Mouse (Mus musculus) spleen, postnatal 4 days (tissue): ENCODE results near the gene Btbd1.
"Not testable (repeated sequence)": the region's sequence is repeated elsewhere in the genome, so short reads cannot be mapped to it uniquely, and the experiment has no call there.

Experiments used
- DNase-seq, 2 experiments: peaks; one replicate each; pipeline ENCODE4 v3.0.0; 2022; ENCODE audit warnings: low spot score in 2 of 2

The Btbd1 gene

DNA sequence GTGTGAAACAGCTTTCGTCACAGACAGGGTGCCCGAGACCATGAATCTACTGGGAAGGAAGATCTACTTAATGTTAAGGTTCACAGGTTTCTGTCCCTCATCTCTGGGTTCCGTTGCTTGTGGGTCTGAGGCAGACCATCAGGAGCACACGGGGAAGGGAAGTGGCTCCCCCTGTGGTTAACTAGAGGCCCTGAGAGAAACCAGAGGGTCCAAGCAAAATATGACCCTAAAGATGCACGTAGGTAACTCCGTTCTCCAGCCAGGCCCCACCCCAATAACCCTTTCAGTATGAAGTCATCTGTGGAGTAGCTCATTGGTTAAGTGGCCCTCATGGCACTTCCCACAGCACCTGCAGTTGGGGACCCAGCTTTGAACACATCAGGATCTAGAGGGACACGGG lies 20.4 kb upstream of the Btbd1 start:
- DNase-seq = no peak

DNA sequence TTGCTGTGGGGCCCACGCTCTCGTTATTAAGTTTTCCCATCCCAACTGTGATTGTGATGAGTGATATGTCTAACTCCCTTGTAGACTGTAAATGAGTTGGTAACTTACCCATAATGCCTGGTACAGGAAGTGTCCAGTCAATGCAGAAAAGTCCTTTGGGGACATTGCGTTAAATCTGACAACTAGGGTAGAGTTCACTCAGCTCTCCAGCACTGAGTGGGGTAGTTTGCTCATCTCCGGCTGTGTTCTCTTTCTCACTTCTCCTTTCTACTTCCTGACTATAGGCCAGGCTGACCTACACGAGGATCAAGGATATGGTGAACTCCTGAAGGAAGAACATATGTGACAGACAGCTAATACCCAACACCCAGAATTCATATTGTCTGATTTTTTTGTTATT lies 20.0 kb upstream of the Btbd1 start:
- no peak for DNase-seq

DNA sequence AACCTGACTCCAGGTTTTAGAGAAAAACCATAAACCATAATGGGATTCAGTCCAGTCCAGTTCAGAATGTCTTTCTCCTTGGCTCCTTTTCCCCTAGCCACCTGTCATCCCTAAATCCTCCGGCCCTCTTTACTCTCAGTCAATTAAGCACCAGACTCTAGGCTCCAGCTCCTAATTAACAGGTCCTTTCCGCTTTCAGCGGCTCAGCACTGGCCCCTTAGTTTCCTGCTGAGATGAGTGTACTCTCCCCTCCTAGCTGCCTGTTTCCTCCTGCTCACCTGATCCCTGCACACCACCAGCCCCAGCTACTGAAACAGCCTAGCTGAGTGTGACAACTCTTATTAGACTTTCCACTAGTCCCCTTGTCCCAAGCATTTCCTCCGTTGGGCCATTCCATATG lies 18.5 kb upstream of the Btbd1 start:
- DNase-seq = peak in 1 of 2 experiments; percentile 58

DNA sequence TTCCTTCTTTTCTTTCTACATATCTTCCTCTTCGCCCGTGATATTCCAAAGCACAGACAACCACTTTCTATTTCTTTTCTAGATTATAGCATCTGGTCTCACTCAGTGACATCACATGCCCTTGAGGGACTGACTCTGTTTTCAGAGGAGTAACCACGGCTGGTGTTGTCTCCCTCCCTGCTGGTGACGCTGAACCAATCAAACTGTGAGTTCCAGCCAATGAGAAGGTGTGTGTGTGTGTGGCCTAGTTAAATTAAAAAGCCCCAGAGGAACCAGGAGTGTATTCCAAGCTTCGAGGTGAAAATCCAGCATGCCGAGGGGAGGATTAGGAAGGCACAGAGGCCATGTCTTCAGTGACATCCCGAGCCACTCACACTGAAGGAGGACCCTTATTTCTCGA lies 17.8 kb upstream of the Btbd1 start:
- no peak for DNase-seq

DNA sequence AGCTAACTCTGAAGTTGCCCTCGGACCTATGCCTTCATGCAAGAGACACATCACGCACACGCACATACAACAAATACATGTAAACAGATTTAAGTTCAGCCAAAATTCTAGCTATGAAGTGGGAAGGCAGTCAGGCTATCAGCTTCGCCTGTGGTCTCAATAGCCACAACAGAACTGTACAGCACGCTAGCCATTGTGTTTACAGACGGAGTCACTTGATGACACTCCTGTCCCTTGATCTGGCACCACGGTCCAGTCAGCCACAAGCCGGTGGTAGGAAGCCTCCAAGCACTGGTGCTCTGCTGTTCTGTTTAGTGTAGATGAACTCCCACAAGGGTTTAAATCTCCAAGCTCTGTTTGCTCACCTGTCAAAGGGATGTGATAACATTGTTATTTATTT lies 16.8 kb upstream of the Btbd1 start:
- no peak for DNase-seq

DNA sequence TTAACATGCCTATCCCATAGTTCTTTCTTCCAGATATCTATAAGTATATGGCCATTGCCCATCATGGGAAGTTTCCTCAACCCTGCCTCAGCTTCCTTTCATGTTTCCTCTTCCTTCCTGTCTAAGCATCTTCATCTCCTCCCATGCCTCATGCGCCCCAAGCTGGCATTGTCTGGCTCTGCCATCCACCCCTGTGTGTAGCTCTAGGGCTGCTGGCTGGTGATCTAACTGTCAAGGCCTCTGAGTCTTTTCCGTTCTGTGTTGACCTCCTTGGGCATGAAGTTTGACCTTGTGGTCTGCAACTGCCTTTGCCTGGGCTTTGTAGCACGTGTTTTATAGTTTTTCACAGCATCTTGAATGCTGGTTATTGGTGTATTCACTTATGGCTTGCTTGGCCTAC lies 16.1 kb upstream of the Btbd1 start:
- peak in 1 of 2 experiments; percentile 51 for DNase-seq

DNA sequence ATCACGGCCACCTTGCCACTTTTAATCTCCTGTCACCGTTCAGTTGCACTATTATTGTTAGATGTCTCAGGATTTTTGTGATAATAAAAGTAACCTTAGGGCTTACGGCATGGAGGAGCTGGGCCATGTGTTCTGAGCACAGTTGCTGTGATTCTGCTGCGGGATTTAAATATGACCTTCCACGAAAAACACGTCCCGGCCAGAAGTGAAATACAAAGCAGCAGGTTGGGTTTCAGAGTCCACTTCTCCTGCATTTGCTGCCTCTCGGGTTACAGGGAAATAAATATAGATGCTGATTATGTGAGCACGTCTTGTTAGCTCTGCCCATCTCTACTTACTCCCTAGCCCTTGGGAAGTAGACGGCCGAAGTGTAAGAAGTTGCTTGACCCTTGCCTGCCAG lies 15.6 kb upstream of the Btbd1 start:
- DNase-seq = no peak

DNA sequence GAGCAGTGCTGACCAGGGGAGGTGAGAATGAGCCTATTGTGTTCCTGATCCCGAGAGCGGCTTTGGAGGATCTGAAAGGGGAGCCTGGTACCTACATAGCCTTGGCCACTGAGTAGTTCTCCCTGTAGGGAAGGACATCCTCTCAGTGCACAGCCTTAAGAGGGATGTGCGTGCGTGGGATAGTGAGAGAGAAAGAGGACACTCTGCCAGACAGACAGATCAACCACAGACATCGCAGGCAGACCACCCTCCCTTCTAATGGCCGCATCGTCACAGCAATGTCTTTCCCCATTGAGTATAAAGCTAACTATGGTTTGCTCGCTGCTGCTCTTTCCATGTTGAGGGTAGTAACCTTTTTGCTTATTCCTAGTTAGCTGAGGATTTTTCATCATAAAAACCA lies 14.7 kb upstream of the Btbd1 start:
- peak in 1 of 2 experiments; percentile 52 for DNase-seq

DNA sequence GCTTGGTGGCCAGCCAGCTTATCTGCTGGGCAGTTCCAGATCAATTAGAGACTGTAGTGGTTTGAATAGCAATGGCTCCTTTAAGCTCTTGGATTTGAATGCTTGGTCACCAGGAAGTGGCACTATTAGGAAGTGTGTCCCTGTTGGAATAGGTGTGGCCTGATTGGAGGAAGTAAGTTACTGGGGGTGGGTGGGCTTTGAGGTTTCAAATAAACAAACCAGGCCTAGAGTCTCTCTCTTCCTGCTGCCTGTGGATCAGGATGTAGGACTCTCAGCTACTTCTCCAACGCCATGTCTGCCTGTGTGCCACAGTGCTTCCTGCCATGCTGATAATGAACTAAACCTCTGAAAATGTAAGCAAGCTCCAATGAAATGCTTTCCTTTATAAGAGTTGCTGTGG lies 13.8 kb upstream of the Btbd1 start:
- no peak for DNase-seq

DNA sequence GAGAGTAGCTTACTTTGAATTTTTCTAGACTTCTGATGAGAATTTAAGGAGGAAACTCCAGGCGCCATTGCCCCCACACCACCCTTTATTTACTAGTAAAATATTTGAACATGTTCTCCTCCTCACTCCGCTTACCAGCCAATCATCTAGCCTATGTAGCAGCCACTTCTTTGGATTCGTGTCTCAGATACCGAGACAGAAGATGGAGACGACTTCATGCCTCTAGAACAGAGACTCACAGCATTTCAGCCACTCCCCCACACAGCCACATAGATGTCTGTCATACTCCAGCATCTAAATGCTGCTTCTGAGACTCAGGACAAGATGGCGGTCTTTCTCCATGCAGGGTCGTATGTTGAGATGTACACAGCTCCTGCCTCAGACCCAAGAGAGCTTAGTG lies 12.9 kb upstream of the Btbd1 start:
- DNase-seq = no peak

DNA sequence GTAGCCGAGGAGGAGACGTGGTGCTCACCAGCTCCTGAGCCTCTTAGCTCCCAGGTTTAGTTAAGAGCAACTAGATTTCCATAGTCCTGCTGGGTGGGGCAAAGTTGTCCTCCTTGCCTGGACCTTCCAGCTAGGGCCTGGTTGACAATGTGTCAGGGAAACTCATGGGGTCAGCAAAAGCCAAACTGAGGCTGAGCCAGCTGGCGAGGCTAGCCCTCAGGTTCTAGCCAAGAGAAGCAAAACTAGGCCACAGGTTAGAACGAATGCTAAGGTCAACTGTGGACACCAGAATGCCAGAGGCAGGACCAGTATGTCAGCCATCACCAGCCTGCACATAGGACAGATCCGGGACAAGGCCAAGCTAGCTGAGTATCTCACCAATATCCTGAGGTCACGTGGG lies 12.2 kb upstream of the Btbd1 start:
- DNase-seq = no peak

DNA sequence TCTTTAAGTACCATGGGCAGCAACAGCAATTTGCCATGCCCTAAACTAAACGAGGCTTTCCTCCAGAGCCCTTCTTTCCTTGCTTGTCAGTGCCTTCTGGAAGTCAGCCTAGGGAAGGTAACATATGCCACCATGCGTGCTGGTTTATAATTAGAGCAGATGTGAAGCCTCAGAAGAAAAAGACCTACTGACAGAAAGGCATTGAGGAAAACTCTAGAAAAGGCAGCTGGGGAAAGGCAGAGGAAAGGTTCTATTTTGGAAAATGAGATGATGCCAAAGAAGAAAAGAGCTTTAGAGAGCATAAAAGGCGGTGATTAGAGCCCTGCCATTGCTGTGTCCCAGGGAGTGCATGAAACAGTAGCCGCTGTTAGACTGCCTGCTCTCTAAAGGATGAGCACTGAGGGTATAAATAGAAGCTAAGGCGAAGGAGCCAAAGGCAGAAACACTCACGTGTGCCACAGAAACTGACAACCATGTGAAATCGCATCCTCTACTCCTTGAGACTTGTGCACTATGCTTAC lies 11.5 kb upstream of the Btbd1 start:
- no peak for DNase-seq

DNA sequence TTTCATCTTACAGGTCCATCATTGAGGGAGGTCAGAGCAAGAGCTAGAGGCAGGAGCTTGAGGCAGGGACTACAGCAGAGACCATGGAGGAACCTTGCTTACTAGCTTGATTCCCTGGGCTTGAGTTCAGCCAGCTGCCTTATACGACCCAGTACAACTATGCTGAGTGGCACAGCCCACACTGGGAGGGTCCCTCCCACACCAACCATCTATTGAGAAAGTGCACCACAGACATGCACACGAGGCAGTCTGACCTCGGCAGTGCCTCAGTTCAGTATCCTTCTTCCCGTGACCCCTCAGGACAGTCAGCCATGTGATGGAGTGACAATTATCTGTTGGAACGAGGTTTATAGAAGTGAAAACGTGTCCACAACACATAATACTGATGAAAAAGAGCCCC lies 10.5 kb upstream of the Btbd1 start:
- no peak for DNase-seq

DNA sequence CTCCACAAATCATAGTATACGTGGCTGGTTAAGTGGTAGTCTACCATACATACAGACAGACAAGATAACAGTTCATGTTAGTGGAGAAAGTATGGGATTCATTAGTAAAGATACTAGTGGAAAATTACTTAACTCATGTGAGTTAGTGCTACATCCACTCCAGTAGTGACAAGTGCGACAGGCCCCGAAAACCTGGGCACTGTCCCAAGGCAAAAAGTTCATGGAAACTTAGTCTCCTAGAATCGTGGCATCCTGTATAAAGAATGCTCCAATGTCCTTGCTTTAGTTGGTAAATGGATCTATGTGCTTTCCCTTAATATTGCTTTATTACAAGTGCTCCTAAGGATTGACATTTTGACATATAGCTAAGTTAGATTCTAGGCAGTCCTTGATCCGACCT lies 8.5 kb upstream of the Btbd1 start:
- not testable (repeated sequence) for DNase-seq

DNA sequence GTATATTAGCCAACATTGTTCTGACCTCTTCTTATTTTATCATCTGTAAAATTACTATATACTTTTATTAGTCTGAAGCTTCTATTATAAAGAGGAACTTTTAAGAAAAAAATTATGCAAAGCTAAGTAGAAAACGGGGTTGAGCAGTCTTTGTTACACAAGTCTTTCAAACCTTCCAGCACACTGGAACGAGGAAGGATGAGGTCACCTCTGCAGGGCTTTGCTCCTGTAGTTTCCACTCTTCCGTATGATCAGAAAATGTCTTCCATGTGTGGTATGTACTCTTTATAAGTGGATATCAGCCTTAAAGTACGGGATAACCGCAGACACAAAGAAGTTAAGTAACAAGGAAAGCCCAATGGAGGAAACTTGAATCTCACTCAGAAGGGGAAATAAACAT lies 6.2 kb upstream of the Btbd1 start:
- no peak for DNase-seq

DNA sequence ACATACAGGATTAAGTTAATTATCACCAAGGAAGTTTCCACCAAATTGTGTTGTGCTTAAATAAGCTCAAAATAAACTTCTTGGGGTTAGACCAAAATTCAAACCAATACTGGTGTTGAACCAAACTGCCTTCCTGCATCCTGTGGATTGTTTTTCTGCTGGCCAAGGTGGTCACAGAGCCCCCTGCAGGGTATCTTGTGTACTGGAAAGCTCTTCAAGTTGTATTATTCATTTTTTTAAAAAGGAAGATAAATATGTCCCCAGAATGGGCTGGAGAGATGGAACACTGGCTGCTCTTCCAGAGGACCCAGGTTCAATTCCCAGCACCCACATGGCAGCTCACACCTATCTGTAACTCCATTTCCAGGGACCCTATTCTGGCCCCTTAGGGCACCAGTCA lies 5.6 kb upstream of the Btbd1 start:
- no peak for DNase-seq

DNA sequence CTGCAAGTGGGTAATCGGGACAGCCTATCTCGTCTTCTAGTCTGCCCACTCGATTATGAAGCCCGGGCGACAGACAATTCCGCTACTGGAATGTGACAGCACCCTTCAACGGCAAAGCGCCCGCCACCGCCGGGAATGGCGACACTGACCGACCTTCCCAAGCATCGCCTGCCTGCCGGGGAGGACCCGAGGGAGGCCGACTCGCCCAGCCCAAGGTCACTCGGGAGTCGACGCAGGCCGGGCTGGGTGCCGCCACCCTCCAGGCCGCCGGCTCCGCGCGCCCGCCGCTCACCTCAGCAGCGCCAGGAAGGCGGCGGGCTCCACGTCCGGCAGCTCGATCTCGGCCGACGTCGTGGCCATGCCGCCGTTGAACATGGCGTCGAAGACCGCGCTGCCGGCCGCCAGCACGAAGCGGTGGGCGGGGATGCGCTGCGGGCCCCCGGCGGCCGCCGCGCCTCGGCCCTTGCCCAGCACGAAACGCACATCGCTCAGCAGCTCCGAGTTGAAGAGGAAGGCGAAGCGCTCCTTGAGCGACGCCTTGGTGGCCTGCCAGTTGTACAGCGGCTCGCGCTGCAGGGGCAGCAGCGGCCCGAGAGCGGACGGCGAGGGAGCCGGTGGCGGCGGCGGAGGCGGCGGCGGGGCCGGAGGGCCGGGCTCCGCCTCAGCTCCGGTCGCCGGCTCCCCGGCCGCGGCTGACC lies 401 bp downstream of the Btbd1 start:
- peak; percentile 58 to 83 for DNase-seq

DNA sequence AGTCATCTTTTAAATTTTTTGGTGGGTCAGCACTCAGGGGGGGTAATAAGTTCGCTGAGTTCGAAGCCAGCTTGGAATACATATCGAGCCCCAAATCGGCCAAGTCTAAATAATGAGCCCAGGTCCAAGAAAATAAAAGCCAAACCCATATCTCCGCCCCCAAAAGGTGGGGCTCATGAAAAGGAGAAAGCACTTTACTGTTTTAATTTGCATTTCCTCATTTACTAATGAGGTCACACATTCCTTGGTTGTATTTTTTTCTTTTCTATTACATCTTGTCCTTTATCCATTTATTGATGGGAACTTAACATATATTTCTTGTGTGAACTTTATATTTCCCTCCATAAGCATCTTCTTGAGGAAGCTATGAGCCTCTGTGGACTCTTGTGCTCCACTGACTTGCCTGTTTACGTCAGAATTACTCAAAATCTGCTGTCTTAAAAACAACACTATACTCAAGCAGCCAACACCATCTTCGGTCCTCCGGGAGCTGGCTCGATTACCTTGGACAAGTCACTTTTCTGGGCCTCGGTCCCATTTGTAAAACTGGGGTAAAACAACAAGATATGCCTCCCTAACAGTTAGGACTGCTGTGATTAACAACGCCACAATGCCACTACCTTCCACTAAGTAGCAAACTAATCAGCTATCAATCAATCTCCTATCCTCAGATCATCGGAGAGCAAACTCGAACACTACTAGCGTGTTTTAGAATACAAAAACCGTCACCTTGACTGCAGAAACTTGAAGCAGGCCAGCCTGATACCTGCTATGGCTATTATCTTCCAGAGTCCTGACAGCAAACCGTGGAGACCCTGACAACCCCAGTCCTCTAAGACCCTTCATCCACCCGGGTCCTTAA lies 1.2 kb downstream of the Btbd1 start:
- no peak for DNase-seq

DNA sequence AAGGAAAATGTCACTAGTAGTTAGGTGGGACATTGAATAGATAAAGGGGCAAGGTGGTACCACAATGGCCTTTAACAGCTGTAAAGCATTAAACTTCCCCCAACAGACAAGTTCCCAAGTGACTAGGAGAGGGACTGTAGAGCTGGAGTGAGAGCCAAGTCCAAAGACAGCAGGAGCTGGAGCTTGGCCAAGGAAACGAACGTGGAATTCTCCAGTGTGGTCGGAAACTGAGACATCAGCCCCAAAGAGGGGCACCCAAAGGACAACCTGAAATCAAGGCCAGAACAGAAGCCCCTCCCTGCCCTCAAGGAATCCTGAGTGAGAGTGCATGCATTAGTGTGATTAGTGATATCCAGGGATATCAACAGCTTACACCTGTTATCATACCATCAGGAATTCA lies 3.9 kb downstream of the Btbd1 start:
- DNase-seq = no peak

DNA sequence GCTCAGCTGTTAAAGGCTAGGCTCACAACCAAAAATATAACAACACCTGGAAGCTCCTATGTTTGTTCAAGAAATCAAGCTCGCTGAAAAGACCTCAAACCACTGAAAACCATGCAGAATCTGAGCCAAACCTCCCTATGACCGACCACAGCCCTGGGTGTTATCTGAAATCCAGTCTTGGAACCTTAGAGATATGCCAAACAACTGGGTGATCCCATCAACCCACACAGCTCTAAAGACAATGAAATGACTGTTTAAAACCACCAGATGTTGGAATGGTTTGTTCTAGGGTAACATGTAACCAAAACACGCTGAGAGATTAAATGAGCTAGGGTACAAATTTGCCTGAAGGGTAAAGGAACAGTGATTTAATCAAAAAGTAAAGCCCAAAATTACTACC lies 4.3 kb downstream of the Btbd1 start:
- no peak for DNase-seq

DNA sequence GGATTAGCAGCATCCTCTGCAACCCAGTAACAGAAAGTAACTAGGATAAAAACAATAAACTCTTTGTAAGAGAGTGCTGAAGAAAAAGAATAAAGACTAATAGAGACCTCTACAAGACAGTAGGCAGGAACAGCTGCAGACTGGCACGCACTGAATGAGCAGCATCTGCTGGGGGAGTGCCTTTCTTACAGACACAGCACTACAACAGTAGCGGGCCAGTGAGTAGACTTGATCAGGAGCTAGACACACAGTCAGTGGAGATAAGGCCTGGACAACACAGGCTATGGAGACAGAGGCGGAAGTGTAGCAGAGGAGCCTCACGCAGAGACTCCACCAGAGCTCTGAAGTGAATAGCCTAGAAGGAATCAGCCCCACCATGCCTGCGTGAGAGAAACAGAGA lies 23.2 kb downstream of the Btbd1 start:
- DNase-seq = no peak

DNA sequence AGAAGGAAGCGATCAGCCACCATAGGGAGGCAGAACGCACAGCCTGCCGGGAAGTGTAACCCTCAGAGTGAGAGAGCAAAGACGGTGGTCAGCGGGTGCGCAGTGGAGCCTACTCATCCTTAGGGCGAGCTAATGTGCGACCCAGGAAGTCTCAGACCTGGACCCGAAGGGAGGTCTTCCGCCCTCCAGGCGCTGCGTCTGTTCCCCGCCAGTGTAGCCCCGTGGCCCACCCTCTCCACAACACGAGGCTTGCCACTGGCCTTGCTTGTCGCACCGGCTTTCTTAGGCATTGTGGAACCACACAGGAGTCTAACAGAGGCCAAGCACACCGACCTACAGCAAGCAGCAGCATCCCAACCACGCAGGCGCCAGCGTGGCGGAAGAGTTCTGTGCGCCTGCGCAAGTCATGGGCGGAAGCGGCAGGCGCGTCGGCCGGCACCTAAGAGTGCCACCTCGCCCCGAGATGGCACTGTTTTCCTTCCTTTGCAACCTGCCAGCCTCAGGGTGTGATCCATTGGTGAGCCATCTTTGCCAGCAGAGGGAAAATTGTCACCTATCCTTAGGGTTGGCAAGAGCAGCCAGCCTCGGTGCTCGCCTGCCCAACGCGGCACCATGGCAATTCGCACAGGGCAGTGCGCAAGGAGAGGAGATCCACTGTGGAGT lies 40.0 kb downstream of the Btbd1 start, which contains the start of gene 3110040N11Rik:
Gene 3110040N11Rik, minus strand, starts transcription at position 384 of the 663 bp plus-strand sequence.
- DNase-seq = peak; percentile 78 to 91

DNA sequence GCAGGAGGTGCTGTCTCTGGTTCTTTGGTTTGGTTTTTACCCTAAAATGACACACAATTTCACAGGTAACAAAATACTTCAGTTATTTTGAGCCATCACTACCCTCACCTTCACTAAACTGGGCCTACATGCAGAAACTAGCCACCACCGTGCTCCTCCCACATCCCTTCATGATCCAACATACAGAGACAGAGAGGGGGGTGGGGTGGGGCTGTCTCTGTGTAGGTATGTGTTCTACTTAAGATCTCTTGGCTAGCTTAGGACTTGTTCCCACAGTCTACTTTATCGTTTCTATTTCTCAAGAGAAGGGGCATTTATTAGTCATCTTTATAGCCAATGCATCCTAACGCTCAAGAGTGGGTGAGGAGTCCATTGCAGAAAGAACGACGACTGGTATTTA lies 40.7 kb downstream of the Btbd1 start:
- no peak for DNase-seq
